Mouse (Mus musculus) midbrain, embryonic 12.5 days (tissue): ENCODE measurements at regions not wholly inside any gene's neighbourhood (a gene's known extent, or its start where the extent isn't known, plus 50 kb on each side); places are given as distances from the start of the nearest gene placed in this dataset.

Source experiments
- ATAC-seq: fragments of 200-750 bp; cut with Nextera tagmentation; 2 replicates; pipeline ENCODE4 v1.8.0; 2017; ENCODE audit warnings: low read depth, moderate TSS enrichment, moderate library complexity; ENCODE audit not compliant: low FRiP score
- H3K27ac ChIP-seq: fragments of 300-500 bp; sonication (generic); replicated peaks from 2 replicates; pipeline ENCODE4 v1.5.1; 2016; ENCODE audit warnings: mild to moderate bottlenecking
- H3K27me3 ChIP-seq: fragments of 300-500 bp; sonication (generic); 2 replicates; pipeline ENCODE4 v1.6.1; 2016; ENCODE audit warnings: mild to moderate bottlenecking
- H3K36me3 ChIP-seq: fragments of 300-500 bp; sonication (generic); 2 replicates; pipeline ENCODE4 v1.6.1; 2016
- H3K4me1 ChIP-seq: fragments of 300-500 bp; sonication (generic); 2 replicates; pipeline ENCODE4 v1.6.1; 2016
- H3K4me2 ChIP-seq: fragments of 300-500 bp; sonication (generic); replicated peaks from 2 replicates; pipeline ENCODE4 v1.6.1; 2016; ENCODE audit warnings: mild to moderate bottlenecking, moderate library complexity
- H3K4me3 ChIP-seq: fragments of 300-500 bp; sonication (generic); 2 replicates; pipeline ENCODE4 v1.5.1; 2016; ENCODE audit warnings: mild to moderate bottlenecking
- H3K9ac ChIP-seq: fragments of 300-500 bp; sonication (generic); replicated peaks from 2 replicates; pipeline ENCODE4 v1.6.1; 2016; ENCODE audit warnings: mild to moderate bottlenecking, moderate library complexity
- H3K9me3 ChIP-seq: fragments of 300-500 bp; sonication (generic); 2 replicates; pipeline ENCODE4 v1.6.1; 2016; ENCODE audit warnings: mild to moderate bottlenecking
- WGBS: fragments of 180-500 bp; shearing (Covaris S2); methylation state at CpG from one replicate; pipeline ENCODE4 v1.1.7; 2016; 5-methylcytosine and 5-hydroxymethylcytosine counted together

DNA sequence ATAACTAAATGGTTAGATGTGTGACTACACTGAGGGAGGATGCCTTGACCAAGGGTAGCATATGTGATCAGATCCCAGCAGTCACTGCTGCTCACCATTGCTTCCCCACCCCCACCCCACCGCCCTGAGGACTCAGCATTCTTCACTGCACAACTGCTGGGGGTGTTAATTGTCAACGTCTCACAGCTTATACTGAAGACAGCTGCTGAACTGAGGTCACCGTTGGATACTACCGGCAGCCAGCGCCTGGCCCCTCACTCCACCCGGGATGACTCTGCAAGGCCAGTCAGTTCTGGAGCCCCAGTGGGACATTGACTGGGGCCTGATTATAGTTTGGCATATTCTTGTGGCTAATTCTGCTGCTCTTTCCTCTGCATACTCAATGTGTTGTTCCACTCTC is 87.0 kb upstream of the 1700024P04Rik start:
- ATAC-seq: no peak
- H3K9me3 ChIP-seq: no peaks in the 10 kb centered on the region
- WGBS: 46% methylated on average over 6 of the region's 6 CpGs

DNA sequence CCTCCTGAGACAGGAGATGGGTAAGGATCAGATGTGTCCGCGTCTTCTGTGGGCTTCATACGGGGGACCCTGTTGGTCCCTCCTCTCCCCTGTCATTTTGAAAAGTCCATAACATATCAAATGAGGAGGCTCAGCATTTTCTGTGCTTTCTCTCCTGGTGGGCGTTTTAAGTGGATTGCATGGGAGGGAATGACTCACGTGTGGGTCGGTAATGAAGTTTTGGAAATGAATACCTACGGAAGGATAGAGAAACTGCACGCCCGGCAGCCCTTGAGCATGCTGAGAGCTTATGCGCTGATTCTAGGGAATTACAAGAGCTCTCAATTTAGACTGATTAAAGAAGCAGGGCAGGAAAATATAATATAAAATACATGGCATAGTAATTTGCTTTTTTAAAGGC is 85.4 kb upstream of the 1700024P04Rik start:
- 91% methylated on average over 10 of the region's 10 CpGs for WGBS
- Histone ChIP-seq H3K4me3 (no peak overlapping the region), H3K4me1 (0 out of 2 replicates have a peak, but pooled peaks cover 4% of the 10 kb centered on the region), H3K4me2 (no peak overlapping the region), H3K27me3 (no peaks in the 10 kb centered on the region), H3K9me3 (no peaks in the 10 kb centered on the region), H3K9ac (no peak overlapping the region), H3K36me3 (no peaks in the 10 kb centered on the region), H3K27ac (no peak overlapping the region)
- ATAC-seq: no peak

More for the DNA sequence above, 87.0 kb upstream of the 1700024P04Rik start:
- Histone ChIP-seq H3K4me2 (no peak overlapping the region), H3K27ac (no peak overlapping the region), H3K9ac (no peak overlapping the region), H3K4me1 (0 out of 2 replicates have a peak, but pooled peaks cover 4% of the 10 kb centered on the region), H3K4me3 (no peak overlapping the region), H3K36me3 (no peaks in the 10 kb centered on the region), H3K27me3 (no peaks in the 10 kb centered on the region)

DNA sequence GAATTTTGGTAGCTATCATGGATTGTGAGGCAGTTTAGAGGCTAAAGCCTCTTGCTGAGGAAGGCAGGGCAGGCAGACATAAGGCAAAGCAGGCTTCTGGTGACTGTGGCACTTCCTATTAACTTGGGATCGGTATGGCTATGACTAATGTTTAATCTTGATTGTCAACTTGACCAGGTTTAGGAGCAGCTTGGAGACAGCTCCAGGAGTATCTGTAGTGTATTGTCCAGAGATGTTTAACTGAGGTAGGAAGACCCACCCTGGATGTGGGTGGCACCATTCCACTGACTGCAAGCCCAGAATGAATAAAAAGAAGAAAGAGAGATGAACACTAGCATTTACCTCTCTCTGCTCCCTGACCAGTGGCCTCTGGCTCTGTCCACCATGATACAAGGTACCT is 83.1 kb upstream of the 1700024P04Rik start:
- WGBS: 90% methylated on average over 1 of the region's 1 CpGs
- no peaks in the 10 kb centered on the region for H3K36me3 ChIP-seq

GRCm38 (mm10) chr13:99063431-99063830 is 79.1 kb upstream of the 1700024P04Rik start:
- 83% methylated on average over 4 of the region's 4 CpGs for WGBS
- H3K4me3 ChIP-seq: no peak overlapping the region
- no peaks in the 10 kb centered on the region for H3K27me3 ChIP-seq
- no peak overlapping the region for H3K9ac ChIP-seq
- no peaks in the 10 kb centered on the region for H3K4me1 ChIP-seq
- H3K36me3 ChIP-seq: no peaks in the 10 kb centered on the region
- H3K27ac ChIP-seq: no peak overlapping the region
- no peaks in the 10 kb centered on the region for H3K9me3 ChIP-seq
- no peak for ATAC-seq
- no peak overlapping the region for H3K4me2 ChIP-seq

More for the DNA sequence above, 83.1 kb upstream of the 1700024P04Rik start:
- ATAC-seq: no peak
- Histone ChIP-seq H3K9me3 (no peaks in the 10 kb centered on the region), H3K4me2 (no peak overlapping the region), H3K27me3 (no peaks in the 10 kb centered on the region), H3K4me3 (no peak overlapping the region), H3K9ac (no peak overlapping the region), H3K4me1 (0 out of 2 replicates have a peak, but pooled peaks cover 4% of the 10 kb centered on the region), H3K27ac (no peak overlapping the region)

DNA sequence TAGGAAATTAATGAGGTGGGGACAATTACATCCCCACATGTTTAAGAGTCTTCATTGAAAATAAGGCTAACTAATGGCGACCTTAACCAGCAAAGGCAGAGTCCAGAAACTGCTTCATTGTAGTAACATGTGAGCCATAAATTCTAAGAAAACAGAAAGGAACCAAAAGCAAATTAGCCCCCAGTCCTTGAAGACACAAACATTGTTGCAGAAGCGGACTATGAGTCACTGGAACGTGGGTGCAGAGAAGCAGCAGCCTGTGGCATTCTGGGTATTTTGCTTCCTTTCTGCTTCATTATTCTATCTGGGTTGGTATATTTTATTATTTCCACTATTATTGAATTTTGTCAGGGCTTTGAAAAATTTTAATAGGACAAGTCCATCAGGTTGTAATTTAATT is 78.6 kb upstream of the 1700024P04Rik start:
- no peak overlapping the region for H3K27ac ChIP-seq
- H3K4me1 ChIP-seq: no peaks in the 10 kb centered on the region
- WGBS: 80% methylated on average over 3 of the region's 3 CpGs
- no peak overlapping the region for H3K4me2 ChIP-seq
- no peaks in the 10 kb centered on the region for H3K36me3 ChIP-seq
- H3K27me3 ChIP-seq: no peaks in the 10 kb centered on the region
- H3K9me3 ChIP-seq: no peaks in the 10 kb centered on the region
- H3K4me3 ChIP-seq: no peak overlapping the region
- no peak overlapping the region for H3K9ac ChIP-seq
- no peak for ATAC-seq

DNA sequence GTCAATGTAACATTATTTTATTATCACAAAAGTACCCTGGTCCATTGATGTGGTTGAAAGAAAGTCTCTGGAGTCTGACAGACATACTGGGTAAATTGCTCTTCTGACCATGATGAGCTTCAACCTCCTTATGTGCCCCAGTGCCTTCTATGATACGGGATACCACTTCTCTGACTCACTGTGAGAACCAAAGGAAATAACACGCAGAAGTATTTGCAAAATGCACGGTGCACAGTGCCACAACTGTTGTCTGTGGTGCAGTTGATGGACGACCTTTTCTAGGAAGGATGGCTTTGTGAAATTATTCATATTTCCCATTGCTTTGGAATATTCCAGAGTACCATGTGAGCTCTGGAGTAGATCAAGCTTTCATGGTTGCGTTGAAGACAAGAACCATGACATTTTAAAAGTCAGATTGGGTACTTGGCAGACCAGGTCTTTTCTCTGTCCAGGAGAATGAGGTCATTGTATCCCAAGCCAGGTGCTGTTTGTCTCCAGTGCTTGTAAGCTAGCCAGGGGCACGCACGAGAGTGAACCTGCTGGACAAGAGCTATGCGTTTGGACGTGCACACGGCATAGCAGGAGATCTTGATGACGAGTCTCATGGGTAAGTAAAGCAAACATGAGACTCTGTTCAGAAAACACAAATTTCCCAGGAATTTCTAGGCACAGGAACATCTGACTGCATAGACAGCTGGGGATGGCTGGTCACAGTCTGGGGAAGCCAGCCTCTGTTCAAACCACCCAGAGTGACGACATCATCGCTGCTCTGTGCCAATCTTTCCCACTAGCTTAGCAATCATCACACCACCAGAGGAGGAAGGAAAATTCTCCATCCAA is 74.0 kb upstream of the 1700024P04Rik start:
- Histone ChIP-seq H3K27me3 (0 out of 2 replicates have a peak, but pooled peaks cover 3% of the 10 kb centered on the region), H3K4me2 (no peak overlapping the region), H3K9me3 (no peaks in the 10 kb centered on the region), H3K36me3 (no peaks in the 10 kb centered on the region), H3K9ac (no peak overlapping the region), H3K4me1 (peaks cover 18% of the 10 kb centered on the region; the same call in 1 of the 2 replicates), H3K27ac (no peak overlapping the region), H3K4me3 (no peak overlapping the region)
- WGBS: 86% methylated on average over 13 of the region's 13 CpGs
- no peak for ATAC-seq

DNA sequence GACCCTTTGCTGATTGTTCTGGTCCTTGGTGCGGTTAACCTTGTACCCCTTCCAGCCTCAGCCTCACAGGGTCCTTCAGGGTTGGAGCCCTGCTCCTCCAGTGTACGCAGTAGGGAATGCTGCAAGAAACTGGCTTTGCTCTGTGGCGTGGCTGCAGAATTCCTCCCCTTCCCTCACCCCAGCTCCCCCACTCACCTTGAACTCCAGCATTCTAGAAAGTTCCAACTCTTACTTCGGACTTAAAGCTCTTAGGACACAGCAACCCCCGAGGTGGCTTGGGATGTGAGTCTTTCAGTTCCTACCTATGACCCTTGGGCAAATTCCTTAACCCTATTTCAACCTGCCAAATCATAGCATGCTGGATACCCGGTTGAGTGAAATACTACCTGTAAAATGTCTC is 73.3 kb upstream of the 1700024P04Rik start:
- no peaks in the 10 kb centered on the region for H3K36me3 ChIP-seq
- 85% methylated on average over 6 of the region's 6 CpGs for WGBS
- H3K4me1 ChIP-seq: peaks cover 18% of the 10 kb centered on the region; the same call in 1 of the 2 replicates
- 0 out of 2 replicates have a peak, but pooled peaks cover 3% of the 10 kb centered on the region for H3K27me3 ChIP-seq
- H3K27ac ChIP-seq: no peak overlapping the region
- no peaks in the 10 kb centered on the region for H3K9me3 ChIP-seq
- no peak for ATAC-seq
- no peak overlapping the region for H3K9ac ChIP-seq
- H3K4me3 ChIP-seq: no peak overlapping the region
- H3K4me2 ChIP-seq: no peak overlapping the region

- no peak overlapping the region for H3K4me2 ChIP-seq
- no peak overlapping the region for H3K4me3 ChIP-seq
- no peak overlapping the region for H3K27ac ChIP-seq
- 0 out of 2 replicates have a peak, but pooled peaks cover 3% of the 10 kb centered on the region for H3K27me3 ChIP-seq
- H3K9me3 ChIP-seq: no peaks in the 10 kb centered on the region
- ATAC-seq: no peak
- 64% methylated on average over 3 of the region's 3 CpGs for WGBS
- no peaks in the 10 kb centered on the region for H3K36me3 ChIP-seq
- H3K9ac ChIP-seq: no peak overlapping the region
- H3K4me1 ChIP-seq: peaks cover 18% of the 10 kb centered on the region; the same call in 1 of the 2 replicates
These were observed 72.9 kb upstream of the 1700024P04Rik start for GRCm38 (mm10) chr13:99057293-99057588.

DNA sequence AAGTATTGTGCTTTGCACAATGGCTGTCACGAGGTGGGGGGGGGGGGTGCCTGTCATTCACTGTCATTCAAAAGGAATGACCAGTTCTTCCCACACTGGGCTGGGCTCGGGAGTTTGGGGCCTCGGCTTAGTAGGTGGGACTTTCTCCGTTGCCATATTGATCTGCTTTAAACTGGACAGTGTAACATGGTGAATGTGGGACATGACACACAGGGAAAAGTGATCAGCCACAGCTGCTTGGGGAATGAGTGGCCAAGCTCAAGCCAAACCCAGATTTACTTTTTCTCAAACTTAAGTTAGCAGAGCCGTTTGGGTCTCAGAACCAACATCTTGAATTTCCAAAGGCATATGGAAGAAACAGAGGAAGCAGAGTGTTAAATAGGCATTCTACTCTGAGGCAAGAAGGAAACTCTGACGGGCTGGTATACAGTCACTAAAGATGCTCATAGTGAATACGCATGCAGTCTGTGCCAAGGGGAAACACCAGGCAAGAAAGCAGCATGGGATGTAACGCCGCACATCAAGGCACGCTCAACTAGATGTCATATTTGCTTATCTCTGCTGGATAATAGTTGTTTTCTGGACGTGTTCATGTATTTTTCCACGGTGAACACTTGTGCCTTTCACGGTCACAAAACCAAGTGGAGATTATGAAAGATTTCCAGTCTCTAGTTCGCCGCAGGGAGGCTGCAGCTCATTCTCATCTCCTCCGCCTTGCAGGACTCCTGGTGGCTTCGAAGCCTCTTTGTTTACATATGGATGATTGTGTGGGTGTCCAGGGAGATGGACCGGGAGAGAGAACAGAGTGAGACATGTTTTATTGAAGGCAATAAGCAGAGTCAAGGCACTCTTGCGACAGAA is 72.3 kb upstream of the 1700024P04Rik start:
- no peak overlapping the region for H3K9ac ChIP-seq
- peaks cover 18% of the 10 kb centered on the region; the same call in 1 of the 2 replicates for H3K4me1 ChIP-seq
- no peak overlapping the region for H3K4me3 ChIP-seq
- H3K9me3 ChIP-seq: no peaks in the 10 kb centered on the region
- no peak overlapping the region for H3K4me2 ChIP-seq
- 0 out of 2 replicates have a peak, but pooled peaks cover 3% of the 10 kb centered on the region for H3K27me3 ChIP-seq
- ATAC-seq: no peak
- no peak overlapping the region for H3K27ac ChIP-seq
- 63% methylated on average over 19 of the region's 19 CpGs for WGBS
- H3K36me3 ChIP-seq: no peaks in the 10 kb centered on the region

DNA sequence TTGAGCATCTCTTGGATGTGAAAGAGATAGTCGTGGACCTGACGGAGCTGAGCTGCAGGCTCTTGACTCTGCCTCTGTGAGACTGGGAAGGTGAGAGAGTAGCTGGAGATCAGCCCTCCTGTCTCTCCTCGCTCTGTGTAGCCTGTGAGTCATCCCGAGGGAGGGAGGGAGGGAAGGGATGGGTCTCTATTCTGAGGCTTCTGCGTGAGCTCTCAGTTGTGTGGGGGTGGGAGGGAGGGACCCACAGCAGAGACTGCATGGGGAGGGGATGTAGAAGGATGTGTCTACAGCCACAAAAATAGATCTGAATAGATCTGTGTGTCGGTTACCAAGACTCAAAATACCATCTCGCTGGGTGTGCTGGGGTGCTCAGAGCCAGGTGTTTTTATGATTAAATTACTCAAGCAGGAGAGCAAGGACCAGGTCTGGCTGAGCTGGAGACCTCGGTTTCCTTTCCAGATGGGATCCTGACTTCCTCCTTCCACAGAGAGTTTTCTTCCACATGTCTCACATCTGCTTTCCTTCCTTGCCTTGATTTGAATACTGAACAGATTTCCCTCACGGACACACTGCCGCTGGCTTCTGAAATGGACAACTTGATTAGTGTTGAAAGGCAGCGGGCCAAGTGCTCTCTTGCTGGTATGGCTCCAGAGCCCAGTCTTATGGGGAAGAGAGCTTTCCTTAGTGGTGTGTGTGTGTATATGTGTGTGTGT is 71.4 kb upstream of the 1700024P04Rik start:
- WGBS: 53% methylated on average over 11 of the region's 11 CpGs
- H3K4me2 ChIP-seq: no peak overlapping the region
- H3K9ac ChIP-seq: no peak overlapping the region
- H3K27ac ChIP-seq: no peak overlapping the region
- H3K4me3 ChIP-seq: no peak overlapping the region
- ATAC-seq: no peak
- H3K27me3 ChIP-seq: 0 out of 2 replicates have a peak, but pooled peaks cover 3% of the 10 kb centered on the region
- no peaks in the 10 kb centered on the region for H3K36me3 ChIP-seq
- no peaks in the 10 kb centered on the region for H3K9me3 ChIP-seq
- H3K4me1 ChIP-seq: peaks cover 18% of the 10 kb centered on the region; the same call in 1 of the 2 replicates

- no peak overlapping the region for H3K4me3 ChIP-seq
- H3K9me3 ChIP-seq: no peaks in the 10 kb centered on the region
- H3K36me3 ChIP-seq: no peaks in the 10 kb centered on the region
- no peak for ATAC-seq
- no peak overlapping the region for H3K4me2 ChIP-seq
- 0 out of 2 replicates have a peak, but pooled peaks cover 9% of the 10 kb centered on the region for H3K27me3 ChIP-seq
- peaks cover 13% of the 10 kb centered on the region; the same call in 1 of the 2 replicates for H3K4me1 ChIP-seq
- WGBS: 95% methylated on average over 1 of the region's 1 CpGs
- H3K9ac ChIP-seq: no peak overlapping the region
- no peak overlapping the region for H3K27ac ChIP-seq
These were observed 67.7 kb upstream of the 1700024P04Rik start for GRCm38 (mm10) chr13:99052076-99052475.
